Mouse (Mus musculus): ENCODE measurements around the gene Pomt1. TPM values are rescaled to one million over a fixed set of nuclear protein-coding genes. Genes with fewer than 3 reads are reported as not detected.
A peak's percentile ranks its signal among the peaks of the same experiment; 100 is the strongest.

Pomt1 gene
- polyA plus RNA-seq, 2 experiments: 9.6 to 10.1 TPM

DNA sequence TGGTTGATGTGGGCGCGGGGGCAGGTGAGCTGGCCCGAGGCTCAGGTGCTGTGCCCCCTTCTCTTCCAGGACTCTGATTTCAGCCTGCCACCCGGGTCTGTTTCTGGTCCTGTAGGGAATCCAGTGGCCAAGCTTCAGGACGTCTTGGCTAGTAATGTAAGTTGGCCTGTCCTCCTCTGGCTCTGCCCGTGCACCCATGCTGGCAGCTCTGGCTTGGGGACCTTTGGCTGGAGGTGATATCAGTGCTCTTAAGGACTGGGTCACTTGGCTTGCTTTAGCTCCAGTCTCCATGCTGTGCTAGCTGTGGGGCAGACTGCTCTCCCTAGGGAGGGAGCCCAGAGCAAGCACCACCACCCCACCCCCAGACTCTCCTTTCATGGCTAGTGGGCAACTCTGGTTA is 16.4 kb upstream of the Pomt1 start:
- no peaks in the 10 kb centered on the region for H3K4me1 ChIP-seq (replicated peaks; ENCODE audit: control insufficient read depth in 2 of 2, insufficient read depth in 2 of 2, low read length in 1 of 2)
- H3K36me3 ChIP-seq (replicated peaks; ENCODE audit: control insufficient read depth, insufficient read depth, low read depth): peaks cover 69% of the 10 kb centered on the region
- TF ChIP-seq CTCF (IDR thresholded peaks at IDR 0.05; ENCODE audit: low read depth) (no peak), EP300 (IDR thresholded peaks at IDR 0.05; ENCODE audit: low read depth) (no peak)

DNA sequence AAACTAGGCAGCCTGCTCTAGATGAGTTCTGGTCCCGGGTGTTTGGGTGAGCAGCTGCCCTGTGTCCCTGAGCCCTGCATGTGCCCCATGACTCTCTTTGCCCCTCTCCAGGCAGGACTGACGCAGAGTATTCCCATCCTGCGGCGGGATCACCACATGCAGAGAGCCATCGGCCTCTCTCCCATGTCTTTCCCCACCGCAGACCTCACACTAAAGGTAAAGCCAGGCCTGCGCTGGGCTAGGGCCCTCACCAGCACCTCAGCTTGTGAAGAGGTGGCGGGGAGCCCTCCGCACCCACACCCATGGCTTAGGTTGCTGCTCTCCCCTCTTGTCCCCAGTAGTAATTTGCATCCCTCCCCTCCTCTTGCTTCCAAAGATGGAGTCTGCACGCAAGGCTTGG is 15.4 kb upstream of the Pomt1 start:
- no peak overlapping the region for H3K27ac ChIP-seq
- WGBS (ENCODE audit: insufficient replicate concordance): 84% methylated on average over 10 of the region's 10 CpGs
- H3K36me3 ChIP-seq (replicated peaks; ENCODE audit: control insufficient read depth, insufficient read depth, low read depth): peaks cover 65% of the 10 kb centered on the region
- TF ChIP-seq CTCF (IDR thresholded peaks at IDR 0.05; ENCODE audit: low read depth) (no peak), EP300 (IDR thresholded peaks at IDR 0.05; ENCODE audit: low read depth) (no peak)
- no peak overlapping the region for H3K9ac ChIP-seq (replicated peaks)
- no peaks in the 10 kb centered on the region for H3K9me3 ChIP-seq (ENCODE audit: control insufficient read depth, low read length)
- DNase-seq (ENCODE audit: low read depth in 3 of 3, low spot score in 3 of 3) (no peak), ATAC-seq (ENCODE audit: insufficient read depth) (no peak)
- H3K4me1 ChIP-seq (replicated peaks; ENCODE audit: control insufficient read depth in 2 of 2, insufficient read depth in 2 of 2, low read length in 1 of 2): no peaks in the 10 kb centered on the region
- H3K4me3 ChIP-seq (ENCODE audit: insufficient read depth in 1 of 2, low read depth in 2 of 2, low read length in 2 of 2): no peak overlapping the region
- no peak overlapping the region for H3K4me2 ChIP-seq (ENCODE audit: low read depth)
- H3K27me3 ChIP-seq (ENCODE audit: control insufficient read depth, insufficient read depth, low read length): no peaks in the 10 kb centered on the region

More for the DNA sequence above, 16.4 kb upstream of the Pomt1 start:
- no peaks in the 10 kb centered on the region for H3K27me3 ChIP-seq (ENCODE audit: control insufficient read depth, insufficient read depth, low read length)
- H3K9ac ChIP-seq (replicated peaks): no peak overlapping the region
- no peak overlapping the region for H3K27ac ChIP-seq
- no peak overlapping the region for H3K4me3 ChIP-seq (ENCODE audit: insufficient read depth in 1 of 2, low read depth in 2 of 2, low read length in 2 of 2)
- no peaks in the 10 kb centered on the region for H3K9me3 ChIP-seq (ENCODE audit: control insufficient read depth, low read length)
- ATAC-seq (ENCODE audit: insufficient read depth) (no peak), DNase-seq (ENCODE audit: low read depth in 3 of 3, low spot score in 3 of 3) (no peak)
- 82% methylated on average over 6 of the region's 6 CpGs for WGBS (ENCODE audit: insufficient replicate concordance)
- no peak overlapping the region for H3K4me2 ChIP-seq (ENCODE audit: low read depth)

DNA sequence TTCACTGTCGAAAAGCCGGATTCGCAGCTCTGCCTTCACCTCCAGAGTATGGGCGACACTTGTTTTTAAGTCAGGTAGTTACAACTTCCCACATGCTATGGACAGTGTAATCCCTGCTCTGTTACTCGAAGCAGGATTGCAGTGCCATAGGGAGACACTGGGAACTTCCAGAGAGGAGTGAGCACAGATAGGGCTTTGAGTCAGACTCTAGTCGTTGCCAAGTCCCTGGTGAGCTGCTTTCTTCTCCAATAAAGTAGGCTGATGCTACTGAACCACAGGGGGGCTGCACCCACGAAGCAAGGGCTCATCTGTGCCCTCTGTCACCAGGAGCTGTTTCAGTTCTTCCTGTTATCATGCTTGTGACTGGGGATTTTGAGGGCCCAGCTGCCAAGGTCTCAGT is 14.8 kb upstream of the Pomt1 start:
- no peak for TF ChIP-seq CTCF (IDR thresholded peaks at IDR 0.05; ENCODE audit: low read depth)
- 79% methylated on average over 7 of the region's 7 CpGs for WGBS (ENCODE audit: insufficient replicate concordance)
- peaks cover 65% of the 10 kb centered on the region for H3K36me3 ChIP-seq (replicated peaks; ENCODE audit: control insufficient read depth, insufficient read depth, low read depth)

DNA sequence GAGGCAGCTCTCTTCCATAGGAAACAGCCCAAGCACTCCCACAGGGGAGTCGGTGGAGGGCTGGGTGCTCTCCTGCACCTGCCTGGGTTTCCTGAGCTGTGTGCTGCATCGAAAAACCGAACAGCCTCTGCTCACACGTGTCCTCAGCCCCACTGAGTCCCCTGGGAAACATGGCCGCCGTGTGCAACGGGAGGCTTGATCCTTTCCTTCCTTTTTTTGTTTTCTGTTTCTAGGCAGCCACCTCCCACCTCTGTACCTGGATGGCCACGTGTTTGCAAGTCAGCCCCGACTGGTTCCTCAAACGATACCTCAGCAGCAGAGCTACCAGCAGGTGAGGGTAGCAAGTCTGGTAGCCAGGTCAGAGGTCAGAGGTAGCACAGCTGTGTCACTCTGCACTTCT is 14.3 kb upstream of the Pomt1 start:
- ATAC-seq (ENCODE audit: insufficient read depth) (no peak), DNase-seq (ENCODE audit: low read depth in 3 of 3, low spot score in 3 of 3) (no peak)
- Histone ChIP-seq H3K4me3 (ENCODE audit: insufficient read depth in 1 of 2, low read depth in 2 of 2, low read length in 2 of 2) (no peak overlapping the region), H3K27ac (no peak overlapping the region), H3K9me3 (ENCODE audit: control insufficient read depth, low read length) (no peaks in the 10 kb centered on the region), H3K4me1 (replicated peaks; ENCODE audit: control insufficient read depth in 2 of 2, insufficient read depth in 2 of 2, low read length in 1 of 2) (no peaks in the 10 kb centered on the region), H3K9ac (replicated peaks) (no peak overlapping the region), H3K4me2 (ENCODE audit: low read depth) (no peak overlapping the region), H3K27me3 (ENCODE audit: control insufficient read depth, insufficient read depth, low read length) (no peaks in the 10 kb centered on the region), H3K36me3 (replicated peaks; ENCODE audit: control insufficient read depth, insufficient read depth, low read depth) (peaks cover 64% of the 10 kb centered on the region)
- WGBS (ENCODE audit: insufficient replicate concordance): 75% methylated on average over 10 of the region's 10 CpGs
- no peak for TF ChIP-seq EP300 (IDR thresholded peaks at IDR 0.05; ENCODE audit: low read depth)
- no peak for TF ChIP-seq CTCF (IDR thresholded peaks at IDR 0.05; ENCODE audit: low read depth)

More for the DNA sequence above, 14.8 kb upstream of the Pomt1 start:
- H3K4me3 ChIP-seq (ENCODE audit: insufficient read depth in 1 of 2, low read depth in 2 of 2, low read length in 2 of 2): no peak overlapping the region
- no peak overlapping the region for H3K4me2 ChIP-seq (ENCODE audit: low read depth)
- H3K27ac ChIP-seq: no peak overlapping the region
- DNase-seq (ENCODE audit: low read depth in 3 of 3, low spot score in 3 of 3) (no peak), ATAC-seq (ENCODE audit: insufficient read depth) (no peak)
- no peaks in the 10 kb centered on the region for H3K4me1 ChIP-seq (replicated peaks; ENCODE audit: control insufficient read depth in 2 of 2, insufficient read depth in 2 of 2, low read length in 1 of 2)
- no peak overlapping the region for H3K9ac ChIP-seq (replicated peaks)
- H3K9me3 ChIP-seq (ENCODE audit: control insufficient read depth, low read length): no peaks in the 10 kb centered on the region
- H3K27me3 ChIP-seq (ENCODE audit: control insufficient read depth, insufficient read depth, low read length): no peaks in the 10 kb centered on the region

DNA sequence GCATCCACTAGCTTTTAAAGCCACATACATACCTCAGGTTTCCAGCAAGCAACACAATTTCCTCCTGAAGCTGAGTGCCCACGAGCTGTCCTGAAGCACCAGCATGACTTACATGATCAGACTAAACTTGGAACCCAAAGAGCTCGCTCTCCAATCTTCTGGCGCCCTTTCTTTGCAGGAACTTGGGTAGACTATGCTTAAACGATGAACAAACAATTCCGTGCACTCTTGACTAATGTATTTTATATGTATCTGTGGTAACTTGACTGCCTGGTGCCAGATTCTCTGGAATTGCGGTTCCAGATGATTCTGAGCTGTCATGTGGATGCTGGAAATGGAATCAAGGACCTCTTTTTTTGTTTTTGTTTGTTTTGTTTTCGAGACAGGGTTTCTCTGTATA is 957 bp upstream of the Pomt1 start:
- WGBS (ENCODE audit: insufficient replicate concordance): 22% methylated on average over 7 of the region's 7 CpGs
- no peaks in the 10 kb centered on the region; the same call in 1 of the 2 replicates for H3K36me3 ChIP-seq (replicated peaks; ENCODE audit: control insufficient read depth, insufficient read depth, low read depth)
- no peak for ATAC-seq (ENCODE audit: insufficient read depth)

More for the DNA sequence above, 957 bp upstream of the Pomt1 start:
- Histone ChIP-seq H3K4me1 (replicated peaks; ENCODE audit: control insufficient read depth in 2 of 2, insufficient read depth in 2 of 2, low read length in 1 of 2) (peaks cover 5 to 11% of the 10 kb centered on the region in 2 experiments; a peak in 3 of 4 replicates), H3K27ac (no peak overlapping the region; the same call in 1 of the 2 replicates), H3K9ac (replicated peaks) (peak overlapping the region; percentile 69), H3K9me3 (ENCODE audit: control insufficient read depth, low read length) (no peaks in the 10 kb centered on the region), H3K27me3 (ENCODE audit: control insufficient read depth, insufficient read depth, low read length) (no peaks in the 10 kb centered on the region), H3K4me3 (ENCODE audit: insufficient read depth in 1 of 2, low read depth in 2 of 2, low read length in 2 of 2) (peak overlapping the region; percentile 73 to 81), H3K4me2 (ENCODE audit: low read depth) (peak overlapping the region; percentile 91)
- no peak for DNase-seq (ENCODE audit: low read depth in 3 of 3, low spot score in 3 of 3)
- no peak for TF ChIP-seq CTCF (IDR thresholded peaks at IDR 0.05; ENCODE audit: low read depth)
- TF ChIP-seq EP300 (IDR thresholded peaks at IDR 0.05; ENCODE audit: low read depth): no peak
